Mouse (Mus musculus) MEL (cell line): Measurements from ENCODE around the gene Wasl. TPM values are rescaled to one million over a fixed set of nuclear protein-coding genes. Genes with fewer than 3 reads are reported as not detected.

Experiments
- DNase-seq: peaks from one replicate; pipeline ENCODE4 v3.0.0; 2011; ENCODE audit warnings: low read depth, low spot score
- H3K27ac ChIP-seq: 2 replicates; pipeline ENCODE4 v1.5.1; 2012; ENCODE audit warnings: low read depth, mild to moderate bottlenecking, control low read depth, low read length, moderate library complexity; ENCODE audit not compliant: control insufficient read depth
- H3K27me3 ChIP-seq, 2 experiments: fragments of 150-350 bp in 1 of 2; sonication (generic) in 1 of 2; 2 replicates each; pipeline ENCODE4 v1.6.1; 2012; ENCODE audit warnings: low read length in 2 of 2, mild to moderate bottlenecking in 2 of 2, improper control_type of control experiment in 1 of 2, moderate library complexity in 1 of 2; ENCODE audit not compliant: insufficient read depth in 2 of 2, control insufficient read depth in 1 of 2
- H3K36me3 ChIP-seq, 2 experiments: 2 replicates each; pipeline ENCODE4 v1.6.1; 2012 to 2014; ENCODE audit warnings: low read length in 2 of 2, improper control_type of control experiment in 1 of 2, inconsistent platforms in 1 of 2, mild to moderate bottlenecking in 1 of 2; ENCODE audit not compliant: insufficient read depth in 2 of 2, control insufficient read depth in 1 of 2
- H3K4me1 ChIP-seq, 2 experiments: fragments of 150-350 bp in 1 of 2; sonication (generic) in 1 of 2; 2 replicates each; pipeline ENCODE4 v1.6.1; 2012; ENCODE audit warnings: low read length in 2 of 2, improper control_type of control experiment in 1 of 2, mild to moderate bottlenecking in 1 of 2; ENCODE audit not compliant: insufficient read depth in 2 of 2, control insufficient read depth in 1 of 2
- H3K4me3 ChIP-seq, 2 experiments: fragments of 150-350 bp in 1 of 2; sonication (generic) in 1 of 2; 2 replicates each; pipeline ENCODE4 v1.5.1; 2012; ENCODE audit warnings: low read depth in 2 of 2, low read length in 2 of 2, mild to moderate bottlenecking in 2 of 2, moderate library complexity in 2 of 2, control low read depth in 1 of 2, improper control_type of control experiment in 1 of 2; ENCODE audit not compliant: control insufficient read depth in 1 of 2, insufficient read depth in 1 of 2
- H3K79me2 ChIP-seq: 2 replicates; pipeline ENCODE4 v1.6.1; 2012; ENCODE audit warnings: mild to moderate bottlenecking, low read length, moderate library complexity; ENCODE audit not compliant: control insufficient read depth, poor library complexity, insufficient read depth
- H3K9ac ChIP-seq: 2 replicates; pipeline ENCODE4 v1.6.1; 2012; ENCODE audit warnings: low read depth, mild to moderate bottlenecking, control low read depth, low read length, moderate library complexity; ENCODE audit not compliant: control insufficient read depth, poor library complexity, severe bottlenecking
- H3K9me3 ChIP-seq: fragments of 150-350 bp; sonication (generic); replicated peaks from 2 replicates; pipeline ENCODE4 v1.6.1; 2012; ENCODE audit warnings: mild to moderate bottlenecking, low read length, improper control_type of control experiment, moderate library complexity; ENCODE audit not compliant: insufficient read depth
- BHLHE40 ChIP-seq: IDR thresholded peaks from 2 replicates; pipeline ENCODE4 v1.6.1; 2012; ENCODE audit warnings: low read depth, mild to moderate bottlenecking, inconsistent platforms, low read length, improper control_type of control experiment, borderline replicate concordance
- CHD2 ChIP-seq: IDR thresholded peaks from 2 replicates; pipeline ENCODE4 v1.6.1; 2011; ENCODE audit warnings: low read length, improper control_type of control experiment
- E2F4 ChIP-seq: IDR thresholded peaks from 2 replicates; pipeline ENCODE4 v1.6.1; 2011; ENCODE audit warnings: low read depth, low read length, improper control_type of control experiment, borderline replicate concordance
- EP300 ChIP-seq, 2 experiments: IDR thresholded peaks; 2 replicates each; pipeline ENCODE4 v1.6.1; 2011; ENCODE audit warnings: improper control_type of control experiment in 2 of 2, low read length in 2 of 2, low read depth in 1 of 2, mild to moderate bottlenecking in 1 of 2
- ETS1 ChIP-seq: IDR thresholded peaks from 2 replicates; pipeline ENCODE4 v1.6.1; 2012; ENCODE audit warnings: low read depth, mild to moderate bottlenecking, inconsistent platforms, low read length, improper control_type of control experiment, moderate library complexity
- GATA1 ChIP-seq: IDR thresholded peaks from 2 replicates; pipeline ENCODE4 v1.6.1; 2011; ENCODE audit warnings: low read depth, low read length, improper control_type of control experiment
- HCFC1 ChIP-seq: IDR thresholded peaks from 2 replicates; pipeline ENCODE4 v1.6.1; 2012; ENCODE audit warnings: low read depth, mild to moderate bottlenecking, inconsistent platforms, low read length, improper control_type of control experiment, moderate library complexity
- MAX ChIP-seq: IDR thresholded peaks from 2 replicates; pipeline ENCODE4 v1.6.1; 2011; ENCODE audit warnings: low read length, improper control_type of control experiment
- MEF2A ChIP-seq: IDR thresholded peaks from 2 replicates; pipeline ENCODE4 v1.6.1; 2014; ENCODE audit warnings: low read depth, mild to moderate bottlenecking, inconsistent platforms, low read length, improper control_type of control experiment; ENCODE audit not compliant: poor library complexity, insufficient replicate concordance, severe bottlenecking; ENCODE audit errors: extremely low read depth
- MXI1 ChIP-seq: IDR thresholded peaks from 2 replicates; pipeline ENCODE4 v1.6.1; 2011; ENCODE audit warnings: mild to moderate bottlenecking, low read depth, low read length, improper control_type of control experiment
- MYB ChIP-seq: IDR thresholded peaks from 2 replicates; pipeline ENCODE4 v1.6.1; 2011; ENCODE audit warnings: mild to moderate bottlenecking, low read depth, low read length, improper control_type of control experiment
- MYC ChIP-seq: IDR thresholded peaks from 2 replicates; pipeline ENCODE4 v1.6.1; 2011; ENCODE audit warnings: low read depth, mild to moderate bottlenecking, low read length, improper control_type of control experiment, moderate library complexity
- NELFE ChIP-seq: IDR thresholded peaks from 2 replicates; pipeline ENCODE4 v1.6.1; 2011; ENCODE audit warnings: low read depth, low read length, improper control_type of control experiment
- NRF1 ChIP-seq: IDR thresholded peaks from 2 replicates; pipeline ENCODE4 v1.6.1; 2014; ENCODE audit warnings: low read depth, mild to moderate bottlenecking, inconsistent platforms, low read length, improper control_type of control experiment, moderate library complexity; ENCODE audit not compliant: poor library complexity, insufficient read depth, severe bottlenecking
- POLR2A ChIP-seq, 2 experiments: IDR thresholded peaks; 2 replicates each; pipeline ENCODE4 v1.6.1; 2011 to 2012; ENCODE audit warnings: low read length in 2 of 2, mild to moderate bottlenecking in 2 of 2, control low read depth in 1 of 2, improper control_type of control experiment in 1 of 2, low read depth in 1 of 2, moderate library complexity in 1 of 2; ENCODE audit not compliant: control insufficient read depth in 1 of 2, insufficient read depth in 1 of 2, poor library complexity in 1 of 2
- POLR2AphosphoS2 ChIP-seq: IDR thresholded peaks from 2 replicates; pipeline ENCODE4 v1.6.1; 2011; ENCODE audit warnings: low read length, improper control_type of control experiment
- POLR2AphosphoS5 ChIP-seq: IDR thresholded peaks from 2 replicates; pipeline ENCODE4 v1.6.1; 2012; ENCODE audit warnings: low read depth, borderline replicate concordance, mild to moderate bottlenecking, inconsistent platforms, low read length, moderate library complexity, mixed read lengths
- RAD21 ChIP-seq: IDR thresholded peaks from 2 replicates; pipeline ENCODE4 v1.6.1; 2011; ENCODE audit warnings: mild to moderate bottlenecking, low read depth, low read length, improper control_type of control experiment
- RCOR1 ChIP-seq: IDR thresholded peaks from 2 replicates; pipeline ENCODE4 v1.6.1; 2012; ENCODE audit warnings: low read depth, mild to moderate bottlenecking, inconsistent platforms, low read length, improper control_type of control experiment
- SIN3A ChIP-seq: IDR thresholded peaks from 2 replicates; pipeline ENCODE4 v1.6.1; 2012; ENCODE audit warnings: low read length, improper control_type of control experiment, inconsistent platforms
- SMC3 ChIP-seq: IDR thresholded peaks from 2 replicates; pipeline ENCODE4 v1.6.1; 2011; ENCODE audit warnings: low read depth, low read length, improper control_type of control experiment
- TAL1 ChIP-seq: IDR thresholded peaks from 2 replicates; pipeline ENCODE4 v1.6.1; 2012; ENCODE audit warnings: mild to moderate bottlenecking, inconsistent platforms, low read length, moderate library complexity, mixed read lengths
- TCF12 ChIP-seq: IDR thresholded peaks from 2 replicates; pipeline ENCODE4 v1.6.1; 2014; ENCODE audit warnings: low read depth, mild to moderate bottlenecking, inconsistent platforms, low read length, improper control_type of control experiment, moderate library complexity
- ZKSCAN1 ChIP-seq: IDR thresholded peaks from 2 replicates; pipeline ENCODE4 v1.6.1; 2012; ENCODE audit warnings: low read depth, mild to moderate bottlenecking, inconsistent platforms, low read length, improper control_type of control experiment, moderate library complexity
- ZMIZ1 ChIP-seq: IDR thresholded peaks from 2 replicates; pipeline ENCODE4 v1.6.1; 2012; ENCODE audit warnings: low read depth, mild to moderate bottlenecking, inconsistent platforms, low read length, improper control_type of control experiment, moderate library complexity
- ZNF384 ChIP-seq: IDR thresholded peaks from 2 replicates; pipeline ENCODE4 v1.6.1; 2012; ENCODE audit warnings: low read depth, mild to moderate bottlenecking, inconsistent platforms, low read length, improper control_type of control experiment
- polyA plus RNA-seq, 2 experiments: library from polyadenylated mRNA; stranded (reverse) in 1 of 2; unstranded in 1 of 2; fragments of >175 nt in 1 of 2; fragments of >200 nt in 1 of 2; gene quantifications; 2 replicates each; pipeline versions ENCODE4 v1.2.1 to v1.2.4; 2012; ENCODE audit warnings: low replicate concordance in 2 of 2, low read depth in 1 of 2; ENCODE audit not compliant: insufficient read length in 2 of 2, insufficient read depth in 1 of 2, missing spikeins in 1 of 2
- total RNA-seq: library from RNA; depleted of rRNA; stranded (reverse); fragments of 300-350 nt; gene quantifications from 2 replicates; pipeline ENCODE4 v1.2.3, GENCODE M21; 2012

The Wasl gene
- total and polyA plus RNA-seq, 3 experiments, result 4.3 to 33.3 (median 9.5) TPM

DNA sequence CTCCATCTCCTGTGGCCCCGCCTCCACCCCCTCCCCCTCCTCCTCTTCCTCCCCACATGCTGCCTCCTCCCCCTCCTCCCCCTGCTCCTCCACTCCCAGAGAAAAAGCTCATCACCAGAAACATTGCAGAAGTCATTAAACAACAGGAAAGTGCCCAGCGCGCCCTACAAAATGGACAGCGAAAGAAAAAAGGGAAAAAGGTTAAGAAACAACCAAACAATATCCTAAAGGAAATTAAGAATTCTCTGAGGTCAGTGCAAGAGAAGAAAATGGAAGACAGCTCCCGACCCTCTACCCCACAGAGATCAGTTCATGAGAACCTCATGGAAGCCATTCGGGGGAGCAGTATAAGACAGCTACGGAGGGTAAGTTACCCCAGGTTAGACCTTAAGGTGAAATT is 60.5 kb downstream of the Wasl start:
- no peak for TF ChIP-seq ETS1
- TF ChIP-seq GATA1, result no peak
- TF ChIP-seq BHLHE40, result no peak
- TF ChIP-seq MXI1, result no peak
- no peak for TF ChIP-seq SMC3
- TF ChIP-seq ZNF384, result no peak
- no peak for TF ChIP-seq CHD2
- TF ChIP-seq ZKSCAN1, result no peak
- TF ChIP-seq TAL1, result no peak
- TF ChIP-seq MEF2A, result no peak
- no peak for TF ChIP-seq POLR2A (IDR thresholded peaks at IDR 0.05; ENCODE audit: control insufficient read depth in 1 of 2, insufficient read depth in 1 of 2, low read depth in 1 of 2, low read length in 2 of 2, poor library complexity in 1 of 2)
- no peak for TF ChIP-seq POLR2AphosphoS5
- no peak for TF ChIP-seq POLR2AphosphoS2
- TF ChIP-seq SIN3A, result no peak
- Histone ChIP-seq H3K4me1 (no peaks in the 10 kb centered on the region; a peak in 1 of 4 replicates), H3K27ac (no peak overlapping the region), H3K79me2 (no peaks in the 10 kb centered on the region), H3K27me3 (no peaks in the 10 kb centered on the region), H3K9ac (no peak overlapping the region), H3K36me3 (no peaks in the 10 kb centered on the region), H3K9me3 (no peaks in the 10 kb centered on the region), H3K4me3 (no peak overlapping the region)
- DNase-seq, result no peak

- no peaks in the 10 kb centered on the region for H3K9me3 ChIP-seq
- no peaks in the 10 kb centered on the region; a peak in 1 of 4 replicates for H3K4me1 ChIP-seq
- no peaks in the 10 kb centered on the region for H3K27me3 ChIP-seq
- no peak overlapping the region for H3K4me3 ChIP-seq
- no peak for TF ChIP-seq TCF12
- no peak for TF ChIP-seq MYC
- no peak for TF ChIP-seq POLR2A (IDR thresholded peaks at IDR 0.05; ENCODE audit: control insufficient read depth in 1 of 2, insufficient read depth in 1 of 2, low read depth in 1 of 2, low read length in 2 of 2, poor library complexity in 1 of 2)
- H3K79me2 ChIP-seq, result no peaks in the 10 kb centered on the region
- DNase-seq, result no peak
- no peak overlapping the region for H3K9ac ChIP-seq
- H3K36me3 ChIP-seq, result no peaks in the 10 kb centered on the region
- no peak overlapping the region for H3K27ac ChIP-seq
These were observed 61.8 kb downstream of the Wasl start for GRCm38 (mm10) chr6:24602993-24603392.

DNA sequence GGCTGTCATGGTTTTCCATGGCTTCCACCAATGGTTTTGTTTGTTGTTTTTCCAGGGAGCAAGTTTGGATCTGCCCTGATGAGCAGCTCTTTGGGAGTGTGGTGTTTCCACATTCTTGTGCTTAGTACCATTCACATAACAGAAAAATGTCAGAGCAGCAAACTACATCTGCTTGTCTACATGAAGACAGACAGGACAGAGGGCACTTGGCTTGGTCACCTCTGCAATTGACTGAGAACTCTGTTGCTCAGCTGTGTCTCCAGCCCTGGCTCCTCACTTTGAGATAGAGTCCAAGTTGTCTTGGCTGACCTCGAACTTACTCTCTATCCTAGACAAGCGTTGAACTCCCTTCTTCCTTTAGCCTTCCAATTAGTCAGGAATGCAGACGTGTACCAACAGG is 62.5 kb downstream of the Wasl start:
- Histone ChIP-seq H3K4me1 (no peaks in the 10 kb centered on the region; a peak in 1 of 4 replicates), H3K27ac (no peak overlapping the region), H3K4me3 (no peak overlapping the region), H3K79me2 (no peaks in the 10 kb centered on the region), H3K9ac (no peak overlapping the region), H3K36me3 (no peaks in the 10 kb centered on the region), H3K27me3 (no peaks in the 10 kb centered on the region), H3K9me3 (no peaks in the 10 kb centered on the region)
- DNase-seq, result no peak
- no peak for TF ChIP-seq RAD21
- no peak for TF ChIP-seq MXI1
- no peak for TF ChIP-seq BHLHE40
- no peak for TF ChIP-seq MAX
- no peak for TF ChIP-seq MYB
- TF ChIP-seq NELFE, result no peak
- no peak for TF ChIP-seq POLR2AphosphoS2
- TF ChIP-seq ZMIZ1, result no peak
- TF ChIP-seq EP300 (IDR thresholded peaks at IDR 0.05; ENCODE audit: low read depth in 1 of 2, low read length in 2 of 2), result no peak
- no peak for TF ChIP-seq ZKSCAN1
- TF ChIP-seq HCFC1, result no peak
- TF ChIP-seq MEF2A, result no peak
- TF ChIP-seq RCOR1, result no peak
- TF ChIP-seq E2F4, result no peak
- TF ChIP-seq ZNF384, result no peak
- no peak for TF ChIP-seq SMC3
- TF ChIP-seq NRF1, result no peak
- no peak for TF ChIP-seq TCF12
